ENCODE assay signal across 8 mouse cellular contexts in genomic region chr13:20472301-20472831, GRCm38 (mm10).
A peak's percentile ranks its signal among the peaks of the same experiment; 100 is the strongest.
DNase-seq lines count a peak whose midpoint lies in the region; ATAC-seq lines count a peak whose summit lies in the region.

No protein-coding gene starts in this region.

- H3K36me3 ChIP-seq in hindbrain, embryonic 10.5 days = no peaks in the 10 kb centered on the region
- no peaks in the 10 kb centered on the region for H3K36me3 ChIP-seq in midbrain, embryonic 13.5 days

- peak overlapping the region; percentile 36 for H3K4me3 ChIP-seq in hindbrain, embryonic 10.5 days
- H3K4me3 ChIP-seq in midbrain, embryonic 13.5 days (replicated peaks) = peak overlapping the region; percentile 62

- ATAC-seq in midbrain, embryonic 13.5 days = peak; percentile 75

- peak; percentile 87 for DNase-seq in brain, adult 2 months (ENCODE audit: low read depth, low spot score)
- peak; percentile 49 to 57 for DNase-seq in cerebellum, postnatal 25 days
- peak; percentile 42 for DNase-seq in hindbrain, embryonic 10.5 days (ENCODE audit: low spot score)
- DNase-seq in spleen, adult 18-20 months = no peak
- no peak for DNase-seq in liver
- no peak for DNase-seq in urinary bladder, postnatal 14 days (ENCODE audit: low spot score)
- DNase-seq in adrenal gland, adult 2 months = no peak

- 48% methylated on average over 10 of the region's 10 CpGs for WGBS in hindbrain, embryonic 10.5 days
- WGBS in midbrain, embryonic 13.5 days = 8% methylated on average over 10 of the region's 10 CpGs

- H3K27me3 ChIP-seq in hindbrain, embryonic 10.5 days (ENCODE audit: insufficient read depth, poor library complexity, severe bottlenecking) = no peaks in the 10 kb centered on the region
- no peaks in the 10 kb centered on the region for H3K27me3 ChIP-seq in midbrain, embryonic 13.5 days

- H3K9me3 ChIP-seq in hindbrain, embryonic 10.5 days = no peaks in the 10 kb centered on the region
- H3K9me3 ChIP-seq in midbrain, embryonic 13.5 days = no peaks in the 10 kb centered on the region

- H3K9ac ChIP-seq in midbrain, embryonic 13.5 days (replicated peaks) = peak overlapping the region; percentile 75

- peak overlapping the region; percentile 71 for H3K27ac ChIP-seq in hindbrain, embryonic 10.5 days
- H3K27ac ChIP-seq in midbrain, embryonic 13.5 days = peak overlapping the region; percentile 88

- peak overlapping the region; percentile 78 for H3K4me2 ChIP-seq in midbrain, embryonic 13.5 days (replicated peaks)

- H3K4me1 ChIP-seq in hindbrain, embryonic 10.5 days (replicated peaks) = peaks cover 32% of the 10 kb centered on the region
- H3K4me1 ChIP-seq in midbrain, embryonic 13.5 days (replicated peaks) = peaks cover 38% of the 10 kb centered on the region

Comparison
In these comparisons a context has a peak if more than half of its experiments do, and no peak if none do; other contexts are left out.
1. DNase-seq: peak in brain, adult 2 months (single experiment), cerebellum, postnatal 25 days (2 of 2) and hindbrain, embryonic 10.5 days (single experiment); none in spleen, adult 18-20 months (0 of 2), liver (single experiment), urinary bladder, postnatal 14 days (single experiment) and adrenal gland, adult 2 months (single experiment).